23 mouse cellular contexts compared by ENCODE assay signal in the genomic region with DNA sequence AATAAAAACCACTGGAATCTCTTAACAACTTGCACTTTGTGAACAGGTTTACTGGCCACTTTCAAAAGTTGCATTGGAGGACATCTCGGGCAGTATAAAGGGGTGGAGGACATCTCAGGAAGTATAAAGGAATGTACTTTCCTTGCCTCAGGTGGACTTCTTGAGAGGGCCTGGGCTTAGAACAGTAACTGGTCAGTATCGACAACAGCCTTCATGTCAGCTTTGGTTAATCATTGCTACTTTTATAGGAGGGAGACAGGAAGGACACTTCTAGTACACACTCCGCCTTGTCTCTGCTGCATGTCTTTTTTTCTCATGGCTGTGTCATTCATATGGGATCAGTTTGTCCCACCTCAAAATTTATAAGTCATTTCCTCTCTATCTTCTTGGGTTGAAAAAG.
DNase-seq lines count a peak whose midpoint lies in the region; ATAC-seq and TF ChIP-seq lines count a peak whose summit lies in the region.
"Had no signal": no experiment of that assay in that cellular context is flagged by ENCODE, and none has a peak within 500 bp of the region (broad histone marks: within the 10 kb centered on the region; RNA-seq: fewer than 3 reads in every experiment).

No protein-coding gene starts in this region.

- no peak overlapping the region for H3K4me2 ChIP-seq in intestine, embryonic 15.5 days (replicated peaks)
- H3K4me2 ChIP-seq in intestine, postnatal 0 days (replicated peaks; ENCODE audit: low read depth), result no peak overlapping the region
- H3K4me2 ChIP-seq in forebrain, embryonic 15.5 days (replicated peaks), result no peak overlapping the region
- H3K4me2 ChIP-seq: embryonic facial prominence, embryonic 13.5 days; embryonic facial prominence, embryonic 15.5 days; forebrain, embryonic 12.5 days had no signal

- no peak overlapping the region for H3K4me3 ChIP-seq in intestine, embryonic 15.5 days (replicated peaks)
- no peak overlapping the region for H3K4me3 ChIP-seq in intestine, postnatal 0 days (ENCODE audit: low read depth, low read length)
- no peak overlapping the region for H3K4me3 ChIP-seq in forebrain, embryonic 15.5 days
- H3K4me3 ChIP-seq: embryonic facial prominence, embryonic 13.5 days; embryonic facial prominence, embryonic 15.5 days; erythroblast, embryonic 14.5 days; forebrain, embryonic 10.5 days; forebrain, embryonic 12.5 days had no signal

- no peaks in the 10 kb centered on the region for H3K9me3 ChIP-seq in intestine, embryonic 15.5 days
- no peaks in the 10 kb centered on the region for H3K9me3 ChIP-seq in intestine, postnatal 0 days (ENCODE audit: control insufficient read depth)
- H3K9me3 ChIP-seq in forebrain, embryonic 15.5 days, result no peaks in the 10 kb centered on the region
- H3K9me3 ChIP-seq: embryonic facial prominence, embryonic 13.5 days; embryonic facial prominence, embryonic 15.5 days; forebrain, embryonic 10.5 days; forebrain, embryonic 12.5 days had no signal

- no peaks in the 10 kb centered on the region for H3K4me1 ChIP-seq in intestine, embryonic 15.5 days (replicated peaks)
- H3K4me1 ChIP-seq in intestine, postnatal 0 days (replicated peaks; ENCODE audit: control insufficient read depth, insufficient read depth, low read length), result no peaks in the 10 kb centered on the region
- H3K4me1 ChIP-seq in forebrain, embryonic 15.5 days, result no peaks in the 10 kb centered on the region
- H3K4me1 ChIP-seq: embryonic facial prominence, embryonic 15.5 days; forebrain, embryonic 10.5 days; forebrain, embryonic 12.5 days had no signal

- no peak overlapping the region for H3K9ac ChIP-seq in intestine, embryonic 15.5 days
- H3K9ac ChIP-seq in intestine, postnatal 0 days (ENCODE audit: low read depth, low read length), result no peak overlapping the region
- H3K9ac ChIP-seq in forebrain, embryonic 15.5 days (replicated peaks), result no peak overlapping the region
- H3K9ac ChIP-seq: embryonic facial prominence, embryonic 13.5 days; embryonic facial prominence, embryonic 15.5 days; forebrain, embryonic 12.5 days had no signal

- H3K36me3 ChIP-seq in intestine, embryonic 15.5 days, result no peaks in the 10 kb centered on the region
- H3K36me3 ChIP-seq in intestine, postnatal 0 days (ENCODE audit: control insufficient read depth, insufficient read depth), result no peaks in the 10 kb centered on the region
- H3K36me3 ChIP-seq in forebrain, embryonic 15.5 days, result no peaks in the 10 kb centered on the region
- H3K36me3 ChIP-seq: embryonic facial prominence, embryonic 15.5 days; forebrain, embryonic 12.5 days had no signal

- no peak overlapping the region for H3K27ac ChIP-seq in intestine, embryonic 15.5 days
- H3K27ac ChIP-seq in intestine, postnatal 0 days (ENCODE audit: low read depth, low read length), result no peak overlapping the region
- H3K27ac ChIP-seq in forebrain, embryonic 15.5 days (replicated peaks), result no peak overlapping the region
- H3K27ac ChIP-seq: embryonic facial prominence, embryonic 13.5 days; embryonic facial prominence, embryonic 15.5 days; forebrain, embryonic 10.5 days; forebrain, embryonic 12.5 days had no signal

- TF ChIP-seq CTCF in intestine, postnatal 0 days (IDR thresholded peaks at IDR 0.05; ENCODE audit: low read depth), result no peak

- no peaks in the 10 kb centered on the region for H3K27me3 ChIP-seq in intestine, embryonic 15.5 days (replicated peaks)
- no peaks in the 10 kb centered on the region for H3K27me3 ChIP-seq in intestine, postnatal 0 days (replicated peaks; ENCODE audit: control insufficient read depth, insufficient read depth, low read length)
- no peaks in the 10 kb centered on the region for H3K27me3 ChIP-seq in forebrain, embryonic 15.5 days
- H3K27me3 ChIP-seq: embryonic facial prominence, embryonic 13.5 days; embryonic facial prominence, embryonic 15.5 days; forebrain, embryonic 12.5 days had no signal

- peak; percentile 47; the same call in 1 of the 2 replicates for ATAC-seq in intestine, embryonic 15.5 days
- ATAC-seq in intestine, postnatal 0 days, result no peak
- no peak for ATAC-seq in forebrain, embryonic 15.5 days (replicated peaks)
- ATAC-seq: forebrain, embryonic 16.5 days had no signal

- WGBS in intestine, embryonic 15.5 days, result 61% methylated on average over 3 of the region's 3 CpGs
- 40% methylated on average over 3 of the region's 3 CpGs for WGBS in intestine, postnatal 0 days
- WGBS in large intestine, adult 2 months, result 30% methylated on average over 3 of the region's 3 CpGs
- 97% methylated on average over 3 of the region's 3 CpGs for WGBS in forebrain, embryonic 15.5 days

- peak; percentile 16 for DNase-seq in kidney, adult 9 months
- DNase-seq in kidney, postnatal 4 days, result no peak
- DNase-seq in large intestine, adult 2 months (ENCODE audit: low read depth, low spot score), result peak; percentile 55
- no peak for DNase-seq in urinary bladder, postnatal 10 days (ENCODE audit: low spot score)
- DNase-seq: adrenal gland, adult 2 months; adrenal gland, postnatal 10 days; adrenal gland, postnatal 25 days; cerebellum, adult 11 months; cerebellum, adult 18-20 months; cerebellum, adult 8-10 months; cerebellum, adult 9-11 months; cerebellum, postnatal 14 days; cerebellum, postnatal 36 days; embryo, embryonic 11 days had no signal

Comparison
In these comparisons a context has a peak if more than half of its experiments do, and no peak if none do; other contexts are left out.
1. DNase-seq: peak in kidney, adult 9 months (single experiment) and large intestine, adult 2 months (single experiment); none in kidney, postnatal 4 days (0 of 2) and urinary bladder, postnatal 10 days (single experiment).